Comparison of ENCODE assay signal across 9 mouse cellular contexts in genomic region chr8:57615016-57615657, GRCm38 (mm10). TPM values are rescaled to one million over a fixed set of nuclear protein-coding genes. Genes with fewer than 3 reads are reported as not detected.
DNase-seq lines count a peak whose midpoint lies in the region; ATAC-seq lines count a peak whose summit lies in the region.
"Had no signal": no experiment of that assay in that cellular context is flagged by ENCODE, and none has a peak within 500 bp of the region (broad histone marks: within the 10 kb centered on the region; RNA-seq: fewer than 3 reads in every experiment).

No protein-coding gene starts in this region.

- H3K9me3 ChIP-seq in hindbrain, embryonic 12.5 days (replicated peaks), result no peaks in the 10 kb centered on the region
- no peaks in the 10 kb centered on the region for H3K9me3 ChIP-seq in hindbrain, embryonic 11.5 days (ENCODE audit: control insufficient read depth, low read length)
- no peaks in the 10 kb centered on the region for H3K9me3 ChIP-seq in intestine, embryonic 15.5 days

- no peak for DNase-seq in hindbrain, embryonic 11.5 days (ENCODE audit: low spot score)
- DNase-seq in cerebellum, adult 18-20 months, result peak; percentile 81 to 86
- DNase-seq in lung, postnatal 36 days, result peak; percentile 41
- DNase-seq in left cerebral cortex, postnatal 14 days (ENCODE audit: low spot score in 2 of 2), result no peak
- DNase-seq in embryo, embryonic 10 days (ENCODE audit: low spot score), result no peak
- DNase-seq in natural killer cell, adult 2 months (ENCODE audit: low spot score in 2 of 2), result no peak

- 0 out of 2 replicates have a peak overlapping the region, but pooled peaks have one; percentile 7 for H3K27ac ChIP-seq in hindbrain, embryonic 12.5 days
- H3K27ac ChIP-seq in hindbrain, embryonic 11.5 days (ENCODE audit: low read depth, low read length), result no peak overlapping the region
- no peak overlapping the region for H3K27ac ChIP-seq in intestine, embryonic 15.5 days

- H3K4me3 ChIP-seq in hindbrain, embryonic 12.5 days, result no peak overlapping the region
- no peak overlapping the region for H3K4me3 ChIP-seq in hindbrain, embryonic 11.5 days (ENCODE audit: low read depth, low read length)
- H3K4me3 ChIP-seq in intestine, embryonic 15.5 days (replicated peaks), result no peak overlapping the region

- H3K9ac ChIP-seq in hindbrain, embryonic 12.5 days, result no peak overlapping the region
- no peak overlapping the region for H3K9ac ChIP-seq in hindbrain, embryonic 11.5 days (ENCODE audit: low read depth, low read length)
- H3K9ac ChIP-seq in intestine, embryonic 15.5 days, result no peak overlapping the region

- H3K4me2 ChIP-seq in hindbrain, embryonic 12.5 days (replicated peaks), result no peak overlapping the region
- no peak overlapping the region for H3K4me2 ChIP-seq in hindbrain, embryonic 11.5 days (replicated peaks; ENCODE audit: low read depth, low read length)
- no peak overlapping the region for H3K4me2 ChIP-seq in intestine, embryonic 15.5 days (replicated peaks)

- intact Hi-C loops in left cerebral cortex, postnatal 14 days (cut with DNase I), result no loop called here

- no peak for ATAC-seq in hindbrain, embryonic 12.5 days (ENCODE audit: low FRiP score)
- no peak for ATAC-seq in hindbrain, embryonic 11.5 days (ENCODE audit: low FRiP score)
- ATAC-seq in intestine, embryonic 15.5 days, result peak; percentile 60

- no peaks in the 10 kb centered on the region for H3K27me3 ChIP-seq in hindbrain, embryonic 12.5 days
- H3K27me3 ChIP-seq in hindbrain, embryonic 11.5 days (ENCODE audit: control insufficient read depth, insufficient read depth, low read length), result no peaks in the 10 kb centered on the region
- H3K27me3 ChIP-seq in intestine, embryonic 15.5 days (replicated peaks), result no peaks in the 10 kb centered on the region
- H3K27me3 ChIP-seq: CH12.LX had no signal

- H3K36me3 ChIP-seq in hindbrain, embryonic 12.5 days, result no peaks in the 10 kb centered on the region
- H3K36me3 ChIP-seq in hindbrain, embryonic 11.5 days (ENCODE audit: control insufficient read depth, insufficient read depth, low read length), result no peaks in the 10 kb centered on the region
- no peaks in the 10 kb centered on the region for H3K36me3 ChIP-seq in intestine, embryonic 15.5 days

- WGBS in hindbrain, embryonic 12.5 days, result 64% methylated on average over 15 of the region's 15 CpGs
- WGBS in hindbrain, embryonic 11.5 days, result 76% methylated on average over 15 of the region's 15 CpGs
- WGBS in intestine, embryonic 15.5 days, result 54% methylated on average over 15 of the region's 15 CpGs

- H3K4me1 ChIP-seq in hindbrain, embryonic 12.5 days, result peaks cover 10% of the 10 kb centered on the region; the same call in 1 of the 2 replicates
- no peaks in the 10 kb centered on the region for H3K4me1 ChIP-seq in hindbrain, embryonic 11.5 days (replicated peaks; ENCODE audit: control insufficient read depth, insufficient read depth, low read length)
- H3K4me1 ChIP-seq in intestine, embryonic 15.5 days (replicated peaks), result peaks cover 2% of the 10 kb centered on the region; the same call in 1 of the 2 replicates

RNA-seq across cellular contexts. Expression of gene Galnt7, which starts 37.7 kb away (rescaled TPM):
- polyA plus RNA-seq in hindbrain, embryonic 12.5 days (2016; fragmentation: Nextera tagmentation; extraction: Ambion mirVana), result 17.0 and 17.8 TPM in 2 replicates
- 17.3 and 19.3 TPM in 2 replicates for polyA plus RNA-seq in hindbrain, embryonic 11.5 days (2014; fragmentation: Nextera tagmentation; extraction: Ambion mirVana)
- polyA plus RNA-seq in intestine, embryonic 15.5 days (2015; fragmentation: Nextera tagmentation; extraction: Ambion mirVana), result 29.8 and 30.5 TPM in 2 replicates
- 1 to 10 TPM; 8.1 to 8.3 TPM for total RNA-seq in left cerebral cortex, postnatal 14 days (2021)

Comparison
In these comparisons a context has a peak if more than half of its experiments do, and no peak if none do; other contexts are left out.
1. DNase-seq: peak in cerebellum, adult 18-20 months (2 of 2) and lung, postnatal 36 days (single experiment); none in hindbrain, embryonic 11.5 days (single experiment), left cerebral cortex, postnatal 14 days (0 of 2), embryo, embryonic 10 days (single experiment) and natural killer cell, adult 2 months (0 of 2).